Mouse (Mus musculus): Measurements from ENCODE around the gene Pld3.

Pld3 gene

DNA sequence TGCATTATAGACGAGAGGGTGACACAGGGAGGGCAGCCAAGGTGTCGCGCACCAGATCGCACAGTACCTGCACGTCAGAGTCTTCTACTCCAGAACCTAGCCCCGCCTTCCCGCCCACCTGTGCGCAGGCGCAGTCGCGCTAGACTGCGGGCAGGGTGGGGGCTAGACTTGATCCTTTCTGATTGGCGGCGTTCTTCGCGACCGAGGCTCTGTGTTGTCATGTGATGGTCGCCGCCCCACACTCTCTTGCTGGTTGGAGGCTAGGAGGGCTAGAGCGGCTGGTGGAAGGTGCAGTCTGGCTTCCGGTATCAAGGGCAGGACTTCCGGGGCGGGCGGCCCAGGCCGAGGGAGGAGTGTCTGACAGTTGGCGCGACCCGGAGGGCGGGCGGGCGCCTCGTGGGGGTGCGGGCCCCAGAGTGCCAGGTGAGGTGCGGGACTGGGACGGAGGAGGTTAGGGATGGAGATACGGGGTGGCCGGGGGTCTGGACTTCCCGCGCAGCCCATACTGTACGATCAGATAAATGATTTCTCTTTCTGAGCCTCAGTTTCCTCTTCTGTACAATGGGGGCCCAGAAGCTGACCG is at the start of gene Pld3, which contains the start of gene 2310022A10Rik:
Gene Pld3 (minus strand): TSS at position 288 of the 583 bp plus-strand sequence.
Gene 2310022A10Rik (plus strand): TSS at position 303 of the 583 bp plus-strand sequence.
- peak; percentile 98 for DNase-seq

DNA sequence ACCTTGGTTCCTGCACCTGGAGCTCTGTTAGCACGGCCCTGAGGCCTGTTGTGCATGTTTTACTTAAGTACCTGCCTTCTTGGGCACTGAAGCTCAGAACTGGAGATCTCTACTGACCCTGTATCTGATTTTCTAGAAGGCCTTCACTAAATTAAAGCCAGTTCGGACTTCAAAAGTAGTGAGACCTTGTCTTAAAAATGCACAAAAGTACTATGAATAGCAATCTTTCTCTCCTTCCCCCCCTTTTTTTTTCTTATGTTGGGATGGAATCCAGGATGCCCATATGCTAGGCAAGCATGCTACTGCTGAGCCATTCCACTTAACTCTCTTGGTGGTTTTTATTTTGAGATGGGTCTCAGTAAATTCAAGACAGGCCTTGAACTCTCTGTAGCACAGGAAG is 49.1 kb upstream of the Pld3 start:
- no peak for DNase-seq

DNA sequence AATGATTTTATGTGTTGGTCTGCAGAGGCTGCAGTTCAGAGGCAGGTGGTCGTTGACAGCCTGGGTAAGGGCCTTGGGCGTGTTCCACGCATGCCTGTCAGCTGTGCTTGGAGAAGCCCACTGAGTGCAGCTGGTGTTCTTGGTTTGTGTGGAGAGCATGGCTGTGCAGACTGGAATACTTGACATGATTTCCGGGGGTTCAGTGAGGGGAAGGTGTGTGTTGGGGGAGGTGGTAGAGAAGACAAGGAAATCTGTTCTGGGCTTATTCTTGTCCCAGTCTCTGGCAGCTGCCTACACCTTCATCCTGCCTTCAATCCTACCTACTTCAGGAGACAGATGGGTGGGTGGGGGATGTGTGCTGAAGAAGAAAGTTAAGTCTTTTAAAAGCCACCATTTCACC is 48.6 kb upstream of the Pld3 start:
- no peak for DNase-seq

DNA sequence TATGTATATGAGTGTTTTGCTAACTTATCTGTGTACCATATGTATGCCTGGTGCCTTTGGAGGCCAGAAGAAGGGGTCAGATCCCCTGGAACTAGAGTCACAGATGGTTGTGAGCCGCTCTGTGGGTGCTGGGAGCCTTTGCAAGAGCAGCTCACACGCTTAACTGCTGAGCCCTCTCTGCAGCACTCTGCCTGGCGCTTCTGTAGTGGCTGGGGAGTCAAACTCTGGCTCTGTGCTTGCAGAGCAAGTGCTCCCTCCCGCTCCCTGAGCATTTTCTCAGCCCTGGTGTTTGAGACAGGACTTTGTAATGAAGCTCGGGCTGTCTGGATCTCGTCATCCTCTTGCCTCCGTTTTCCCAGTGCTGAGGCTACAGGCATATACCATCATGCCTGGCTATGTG is 45.0 kb upstream of the Pld3 start:
- no peak for DNase-seq

DNA sequence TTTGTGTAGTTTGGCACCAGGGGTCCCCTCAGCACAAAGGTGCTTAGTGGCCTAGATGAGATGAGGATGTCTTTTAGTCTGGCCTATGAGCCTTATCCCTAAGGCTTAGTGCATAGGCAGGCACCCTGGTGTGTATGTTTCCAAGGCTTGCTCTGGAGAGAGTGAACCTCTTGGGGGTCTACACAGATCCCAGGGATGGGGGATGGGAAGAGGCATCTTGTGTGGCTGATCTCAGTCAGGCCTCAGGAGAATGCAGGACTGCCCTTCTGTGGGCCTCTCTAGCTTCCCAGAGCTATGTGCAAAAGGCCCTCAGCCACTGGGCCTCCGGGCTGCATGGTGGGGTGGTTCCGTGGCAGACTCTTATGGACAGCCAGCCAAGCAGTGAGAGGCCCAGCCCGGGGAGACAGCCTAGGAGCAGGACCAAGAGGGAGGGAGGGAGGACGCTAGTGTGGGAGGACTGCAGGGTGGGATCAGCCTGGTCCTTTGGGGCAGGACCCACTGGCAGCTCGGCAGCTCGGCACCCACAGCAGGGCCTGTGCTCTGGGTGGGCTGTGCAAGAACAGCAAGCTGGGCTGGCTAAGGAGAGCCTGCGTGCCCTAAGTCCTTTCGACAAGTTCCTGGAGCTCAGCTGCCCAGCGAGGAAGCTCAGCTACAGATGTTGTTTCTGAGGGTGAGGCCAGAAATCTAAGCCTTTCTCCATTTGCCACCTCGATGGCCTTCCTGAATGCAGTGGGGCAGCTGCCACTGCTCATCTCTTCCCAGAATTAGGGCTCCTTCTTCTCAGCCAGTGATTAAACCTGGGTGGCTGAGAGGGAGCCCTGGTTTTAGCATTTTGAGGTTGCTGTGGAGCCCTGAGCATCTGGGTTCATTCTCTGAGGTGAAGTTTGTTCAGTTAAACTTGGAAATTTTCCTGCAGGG is 43.8 kb upstream of the Pld3 start:
- DNase-seq, result peak; percentile 27

DNA sequence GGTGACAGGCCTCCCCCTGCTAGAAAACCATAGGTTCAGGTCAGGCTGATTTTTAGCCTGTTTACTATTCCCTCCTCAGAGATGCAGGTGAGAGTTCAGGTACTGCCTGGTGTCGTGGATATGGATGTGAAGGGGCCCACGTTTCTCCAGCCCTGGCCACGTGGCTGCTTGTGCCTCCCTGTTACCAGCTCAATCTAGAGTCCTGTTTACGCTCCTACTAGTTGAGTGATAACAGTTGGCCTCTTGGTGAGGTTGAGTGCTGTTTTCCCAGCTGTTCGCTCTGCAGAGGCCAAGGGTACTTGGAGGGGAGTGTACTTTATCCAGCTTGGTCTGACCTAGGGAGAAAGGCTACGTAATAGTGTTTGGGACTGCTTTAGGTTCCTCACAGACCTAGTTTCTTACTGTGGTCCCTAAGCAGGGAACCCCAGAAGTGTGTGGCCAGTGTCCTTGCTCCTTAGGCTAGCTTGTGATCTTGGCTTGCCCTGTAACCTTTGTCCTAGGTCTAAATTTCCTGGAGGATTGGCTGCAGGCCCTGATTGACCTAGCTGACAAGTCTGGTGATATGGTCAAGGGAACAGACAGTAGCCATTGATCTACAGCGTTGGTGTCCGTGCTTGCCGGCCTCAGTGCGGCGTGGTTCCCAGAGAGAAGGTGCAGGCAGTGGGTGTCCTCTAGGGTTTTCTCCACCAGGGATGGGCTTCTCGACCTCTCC is 40.1 kb upstream of the Pld3 start:
- peak; percentile 54 for DNase-seq

DNA sequence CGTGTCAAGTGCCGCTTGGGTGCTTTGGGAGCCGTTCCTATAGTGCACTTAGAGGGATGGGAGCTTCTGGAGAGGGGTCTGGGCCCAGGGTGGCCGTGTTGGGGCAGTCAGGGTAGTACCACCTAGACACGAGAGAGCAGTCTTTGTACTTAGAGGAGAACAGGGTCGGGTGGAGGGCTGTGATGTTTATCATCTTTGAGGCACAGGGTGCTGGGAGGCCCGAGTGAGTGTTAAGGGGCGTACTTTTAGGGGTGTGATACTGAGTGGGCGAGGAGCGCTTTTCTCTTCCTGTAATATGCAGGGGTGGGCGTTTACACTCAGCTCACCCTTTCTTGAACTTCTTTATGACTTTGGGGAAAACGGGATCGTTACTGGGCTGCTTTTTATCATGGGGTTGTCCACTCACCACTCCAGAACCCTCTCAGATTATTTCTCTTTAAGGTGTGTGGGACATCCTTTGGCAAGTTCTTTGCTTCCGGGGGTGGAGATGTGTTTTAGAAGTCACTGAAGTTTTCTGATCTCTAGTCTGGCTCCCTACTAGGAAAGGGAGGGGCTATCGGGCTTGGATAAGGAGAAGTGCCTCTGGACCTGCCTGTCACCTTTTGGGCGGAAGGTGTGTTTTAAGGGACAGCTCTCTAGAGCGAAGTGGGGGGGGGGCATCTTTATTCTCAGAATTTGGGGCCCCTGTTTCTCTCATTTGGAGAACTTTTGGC is 39.4 kb upstream of the Pld3 start:
- peak; percentile 46 for DNase-seq

DNA sequence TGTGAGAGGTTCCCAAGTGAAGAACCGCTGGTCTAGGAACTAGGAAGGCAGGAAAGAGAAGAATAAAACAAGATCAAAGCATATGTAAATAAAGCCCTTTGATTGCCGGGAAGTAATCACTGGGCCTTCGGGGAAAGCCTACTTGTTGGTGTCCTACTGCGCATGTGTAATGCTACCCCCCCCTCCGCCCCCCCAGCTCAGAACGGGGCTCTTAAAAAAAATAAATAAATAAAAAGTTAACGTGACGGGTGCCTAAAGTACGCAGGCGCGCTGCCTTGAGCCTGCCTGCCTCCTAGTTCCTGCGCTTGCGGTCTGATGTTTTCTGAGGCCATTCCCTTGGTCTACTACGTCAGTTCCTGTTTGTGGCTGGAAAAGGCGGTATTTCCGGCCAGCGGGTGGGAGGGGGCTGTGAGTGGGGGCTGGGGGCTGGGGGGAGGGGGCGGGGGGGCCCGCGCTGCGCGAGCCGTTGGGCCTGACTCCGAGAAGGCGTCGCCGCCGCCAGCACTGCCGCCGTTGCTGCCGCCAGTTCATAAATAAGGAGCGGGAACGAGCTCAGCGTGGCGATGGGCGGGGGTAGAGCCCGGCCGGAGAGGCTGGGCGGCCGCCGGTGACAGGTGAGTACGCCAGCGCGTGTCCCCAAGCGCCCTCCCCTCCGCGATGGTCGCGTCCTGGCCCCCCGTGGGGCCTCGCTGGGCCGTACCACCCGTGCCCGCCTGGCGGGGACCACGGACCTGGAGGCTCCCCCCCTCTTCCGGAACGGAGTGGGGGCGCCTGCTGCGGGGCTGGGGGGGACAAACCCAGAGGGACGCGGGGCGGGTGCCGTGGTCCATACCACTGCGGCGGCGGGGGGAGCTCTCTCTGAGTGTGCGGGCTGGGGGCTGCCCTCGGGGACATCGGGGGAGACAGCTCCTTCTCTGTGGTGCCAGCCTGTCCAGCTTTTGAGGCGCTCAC is 38.5 kb upstream of the Pld3 start, which contains the start of gene Akt2:
Gene Akt2 (plus strand): TSS at position 287 of the 951 bp plus-strand sequence.
- peak; percentile 96 for DNase-seq

DNA sequence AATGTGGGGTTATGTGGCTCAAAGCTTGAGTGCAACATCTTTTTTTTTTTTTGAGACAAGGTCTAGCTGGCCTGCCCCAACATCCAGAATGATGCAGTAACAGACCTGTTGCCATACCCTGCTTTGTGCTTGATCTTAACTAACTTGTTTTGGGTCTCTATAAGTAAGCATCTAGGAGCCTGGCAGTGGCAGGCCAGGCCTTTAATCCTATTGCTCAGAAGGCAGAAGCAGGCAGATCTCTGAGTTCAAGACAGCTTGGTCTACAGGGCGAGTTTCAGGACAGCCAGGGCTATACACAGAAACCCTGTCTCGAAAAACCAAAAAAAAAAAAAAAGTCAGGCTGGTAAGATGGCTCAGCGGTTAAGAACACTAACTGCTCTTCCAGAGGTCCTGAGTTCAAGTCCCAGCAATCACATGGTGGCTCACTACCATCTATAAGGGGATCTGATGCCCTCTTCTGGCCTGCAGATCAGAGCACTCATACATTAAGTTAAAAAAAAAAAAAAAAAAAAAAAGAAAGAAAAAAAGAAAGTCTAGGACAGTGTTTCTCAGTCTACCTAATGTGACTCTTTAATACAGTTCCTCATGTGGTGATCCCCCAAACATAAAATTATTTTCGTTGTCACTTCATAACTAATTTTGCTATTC is 37.7 kb upstream of the Pld3 start:
- DNase-seq, result no peak

DNA sequence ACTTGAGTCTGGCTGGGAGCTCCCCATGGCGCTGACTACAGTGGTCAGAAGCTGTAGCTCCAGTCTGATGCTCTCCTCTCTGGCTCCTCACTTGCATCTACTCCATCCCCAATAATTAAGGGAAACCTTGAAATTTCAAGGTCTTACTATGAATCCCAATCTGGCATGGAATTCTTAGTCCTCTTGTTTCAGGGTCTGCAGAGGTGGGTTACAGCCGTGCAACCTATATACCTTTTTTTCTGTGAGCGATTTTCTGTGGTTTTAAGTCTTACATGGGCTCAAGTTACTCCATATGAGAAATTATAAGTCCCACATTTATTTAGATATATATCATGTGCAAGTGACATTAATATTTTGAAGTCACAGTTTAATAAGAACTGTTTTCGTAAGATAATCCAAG is 37.1 kb upstream of the Pld3 start:
- DNase-seq, result no peak

DNA sequence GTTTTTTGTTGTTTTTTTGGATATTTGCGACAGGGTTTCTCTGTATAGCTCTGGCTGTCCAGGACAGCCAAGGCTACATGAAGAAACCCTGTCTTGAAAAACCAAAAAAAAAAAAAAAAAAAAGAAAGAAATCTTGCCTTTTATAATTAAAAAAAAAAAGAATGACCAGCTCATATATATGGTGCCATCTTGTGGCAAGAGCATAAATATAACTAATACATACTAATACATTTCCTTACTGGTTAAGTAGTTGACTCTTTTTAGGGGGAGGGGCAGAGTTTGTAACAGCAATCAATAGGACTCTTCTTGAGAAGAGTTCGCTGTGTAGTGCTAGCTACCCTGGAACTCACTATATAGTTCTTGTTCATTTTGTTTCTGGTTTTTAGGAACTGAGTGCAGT is 34.7 kb upstream of the Pld3 start:
- no peak for DNase-seq

DNA sequence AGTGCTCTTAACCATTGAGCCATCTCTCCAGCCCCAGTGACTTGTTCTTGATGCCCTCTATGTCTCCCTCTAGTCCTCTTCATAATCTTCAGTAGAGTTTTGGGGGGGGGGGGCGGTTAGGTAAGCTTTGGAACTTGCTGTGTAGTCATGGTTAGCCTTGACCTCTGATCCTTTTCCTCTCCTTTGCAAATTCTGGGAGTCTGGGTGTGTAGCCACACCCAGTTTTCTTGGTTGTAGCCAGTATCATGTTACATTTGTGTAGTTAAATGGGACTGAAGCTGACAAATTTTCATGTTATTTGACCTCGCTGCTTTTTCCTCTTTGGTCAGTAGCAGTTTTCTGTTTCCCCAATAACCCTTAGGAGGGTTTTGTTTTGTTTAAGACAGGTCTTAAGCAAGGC is 33.8 kb upstream of the Pld3 start:
- no peak for DNase-seq

DNA sequence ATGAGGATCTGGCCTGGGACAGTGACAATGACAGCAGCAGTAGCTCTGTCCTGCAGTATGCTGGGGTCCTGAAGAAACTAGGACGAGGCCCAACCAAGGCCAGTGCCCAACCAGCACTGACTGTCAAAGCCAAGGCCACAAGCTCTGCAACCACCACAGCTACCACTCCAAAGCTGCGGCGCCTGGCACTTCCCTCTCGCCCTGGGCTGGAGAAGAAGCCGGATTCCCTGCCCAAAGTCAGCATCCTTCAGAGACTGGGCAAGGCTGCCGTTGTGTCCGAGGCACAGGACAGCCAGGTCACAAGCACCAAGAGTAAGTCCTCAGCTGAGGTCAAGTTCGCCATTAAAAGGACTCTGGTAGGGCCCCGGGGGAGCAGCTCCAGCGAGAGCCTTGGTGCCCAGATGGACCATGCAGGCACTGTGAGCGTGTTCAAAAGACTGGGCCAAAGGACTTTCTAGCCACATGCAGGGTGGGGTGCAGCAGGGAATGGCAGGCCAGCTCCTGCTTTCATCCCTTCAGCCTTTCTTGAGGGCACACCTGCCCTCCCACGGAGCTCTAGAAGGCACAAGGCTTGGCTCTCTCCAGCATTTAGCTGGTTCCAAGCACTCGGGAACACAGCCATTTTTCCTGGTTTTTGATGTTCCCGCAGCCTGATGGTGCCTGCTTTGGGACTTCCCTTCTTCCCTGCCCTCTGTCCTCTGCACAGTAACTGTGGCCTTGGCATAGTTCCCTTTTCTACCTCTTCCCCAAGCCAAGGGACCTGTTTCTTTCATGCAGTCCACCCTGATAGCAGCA is 27.6 kb upstream of the Pld3 start:
- DNase-seq, result no peak

DNA sequence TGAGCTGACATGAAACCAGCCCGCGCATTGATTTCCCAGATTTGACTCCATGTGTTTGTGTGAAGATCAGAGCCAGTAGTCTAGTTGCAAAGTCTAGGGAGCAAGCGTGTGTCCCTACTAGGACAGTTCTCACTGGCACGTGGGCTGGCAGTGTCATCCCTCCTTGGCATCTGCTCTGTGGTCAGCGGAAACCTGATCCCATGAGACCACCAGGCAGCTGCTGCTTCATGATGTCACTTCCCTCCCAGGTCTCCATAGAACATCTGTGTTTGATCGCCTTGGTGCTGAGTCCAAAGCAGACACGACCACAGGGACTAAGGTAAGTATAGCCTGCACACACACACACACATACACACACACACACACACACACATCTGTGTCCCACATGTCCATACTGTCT is 25.4 kb upstream of the Pld3 start:
- no peak for DNase-seq

DNA sequence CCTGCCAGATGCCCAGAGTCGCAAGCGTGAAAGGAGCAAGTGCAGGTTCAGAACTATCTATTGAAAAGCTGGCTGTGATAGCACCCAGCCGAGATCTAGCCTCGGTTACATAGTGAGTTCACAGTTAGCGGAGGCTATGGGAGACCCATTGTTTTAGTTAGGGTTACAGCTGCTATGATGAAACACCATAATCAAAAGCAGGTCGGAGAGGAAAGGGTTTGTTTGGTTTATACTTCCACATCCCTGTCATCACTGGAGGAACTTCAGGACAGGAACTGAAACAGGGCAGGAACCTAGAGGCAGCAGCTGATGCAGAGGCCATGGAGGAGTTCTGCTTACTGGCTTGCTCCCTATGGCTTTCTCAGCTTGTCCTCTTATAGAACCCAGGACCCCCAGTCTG is 24.6 kb upstream of the Pld3 start:
- no peak for DNase-seq

DNA sequence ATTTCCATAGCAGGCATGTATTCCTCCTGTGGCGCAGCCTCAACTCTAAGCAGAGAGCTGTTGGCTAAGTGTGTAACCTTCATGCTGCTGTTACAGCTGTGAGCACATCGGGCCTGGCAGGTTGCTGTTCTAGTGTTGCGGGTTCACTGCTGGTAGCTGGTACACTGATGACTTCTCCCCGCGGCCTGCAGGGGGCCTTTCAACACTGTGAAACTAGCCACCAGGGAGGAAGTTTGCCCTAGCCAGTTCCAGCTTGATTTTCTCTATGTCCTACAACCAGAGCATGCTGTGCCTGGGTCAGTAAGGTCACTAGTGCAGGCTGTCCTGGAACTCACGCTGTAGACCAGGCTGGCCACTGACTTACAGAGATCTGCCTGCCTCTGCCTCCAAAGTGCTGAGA is 23.9 kb upstream of the Pld3 start:
- DNase-seq, result peak; percentile 39

DNA sequence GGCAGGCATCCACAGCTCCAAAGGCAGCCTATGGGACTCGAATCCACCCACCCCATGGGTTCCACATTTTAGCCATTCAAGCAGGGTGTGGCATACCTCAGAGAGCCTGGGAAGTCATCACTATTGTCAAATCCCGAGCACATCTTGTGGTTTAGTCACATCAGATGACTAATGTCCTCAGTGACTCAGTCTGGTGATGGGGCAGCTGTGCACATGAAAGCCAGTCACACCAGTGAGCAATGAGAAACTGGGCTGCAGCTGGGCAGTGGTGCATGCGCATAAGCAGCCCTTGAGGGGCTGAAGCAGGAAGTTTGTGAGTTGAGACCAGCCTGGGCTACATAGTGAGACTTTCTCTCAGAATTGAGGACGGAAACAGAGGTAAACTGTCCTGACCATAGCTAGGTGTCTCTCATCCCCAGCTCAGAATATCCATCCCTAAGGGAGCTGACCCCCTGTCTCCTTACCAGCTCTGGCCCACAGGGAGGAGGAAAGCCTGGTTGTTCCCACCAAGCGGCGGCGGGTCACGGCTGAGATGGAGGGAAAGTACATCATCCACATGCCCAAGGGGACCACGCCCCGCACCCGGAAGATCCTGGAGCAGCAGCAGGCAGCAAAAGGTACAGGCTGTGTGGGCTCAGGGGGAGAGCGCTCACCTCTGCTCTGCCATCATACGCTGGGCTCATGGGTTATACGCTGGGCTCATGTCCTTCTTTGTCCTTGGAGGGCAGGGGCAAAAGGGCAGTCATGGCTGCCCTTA is 21.3 kb upstream of the Pld3 start:
- DNase-seq, result no peak

DNA sequence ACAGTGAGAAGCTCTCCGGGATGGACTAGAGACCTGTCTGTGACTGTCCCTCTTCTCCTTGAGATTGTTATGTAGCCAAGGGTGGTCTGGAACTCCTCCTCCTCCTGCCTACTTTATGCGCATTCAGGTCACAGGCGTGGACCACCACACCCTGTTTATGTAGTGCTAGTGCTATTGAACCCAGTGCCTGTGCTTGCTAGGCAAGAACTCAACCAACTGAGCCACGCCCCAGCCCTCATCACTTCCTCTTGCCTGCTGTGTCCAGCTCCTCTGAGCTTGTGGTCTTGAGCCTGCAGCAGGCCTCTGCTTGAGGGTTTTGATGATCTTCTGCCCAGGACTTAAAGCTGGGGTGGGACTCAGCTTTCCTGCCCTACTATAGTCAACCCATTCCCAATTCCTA is 19.1 kb upstream of the Pld3 start:
- DNase-seq, result no peak

DNA sequence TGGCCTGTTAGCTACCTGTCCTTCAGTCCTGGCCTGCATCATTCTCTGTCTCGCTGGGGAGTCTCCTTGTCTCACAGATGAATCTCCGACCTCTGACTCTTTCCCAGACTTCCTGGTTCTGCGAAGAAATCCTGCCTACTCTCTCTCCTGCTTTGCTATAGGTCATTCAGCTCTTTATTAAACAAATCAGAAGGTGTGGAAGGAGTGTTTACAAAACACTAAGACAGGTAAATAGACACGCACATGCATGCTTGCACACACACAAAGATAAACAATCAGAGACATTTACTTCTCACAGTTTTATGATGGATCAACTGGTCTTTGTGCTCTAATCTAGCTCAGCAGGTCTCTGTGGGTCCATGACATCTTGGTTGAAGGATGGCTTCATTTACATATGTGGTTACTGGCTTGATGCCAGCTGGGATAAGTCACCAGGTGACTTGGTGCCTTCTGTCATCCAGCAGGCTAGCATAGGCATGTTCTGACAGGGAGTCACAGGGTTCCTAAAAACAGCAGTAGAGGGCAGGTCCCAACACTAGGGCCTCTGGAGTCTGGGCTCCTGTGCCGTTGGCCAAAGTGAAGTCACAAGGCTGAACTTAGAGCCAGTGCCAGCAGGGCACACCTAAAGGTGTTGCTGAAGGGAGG is 16.7 kb upstream of the Pld3 start:
- DNase-seq, result no peak

Measured in kidney, postnatal 14 days (tissue).